Mouse (Mus musculus) embryonic facial prominence, embryonic 11.5 days (tissue): ENCODE results near the gene 2010111I01Rik. TPM values are rescaled to one million over a fixed set of nuclear protein-coding genes. Genes with fewer than 3 reads are reported as not detected.

Source experiments
- ATAC-seq: fragments of 200-750 bp; cut with Nextera tagmentation; replicated peaks from 2 replicates; pipeline ENCODE4 v1.8.0; 2017; ENCODE audit warnings: low read depth; ENCODE audit not compliant: insufficient number of reproducible peaks, low FRiP score, low TSS enrichment
- DNase-seq: peaks from one replicate; pipeline ENCODE4 v3.0.0-alpha.2; 2015; ENCODE audit warnings: low spot score
- H3K27ac ChIP-seq: fragments of 300-500 bp; sonication (generic); replicated peaks from 2 replicates; pipeline ENCODE4 v1.5.1; 2014; ENCODE audit warnings: mild to moderate bottlenecking, low read depth, low read length, control low read depth
- H3K27me3 ChIP-seq: fragments of 300-500 bp; sonication (generic); 2 replicates; pipeline ENCODE4 v1.6.1; 2014; ENCODE audit warnings: mild to moderate bottlenecking, low read length, moderate library complexity, mixed read lengths; ENCODE audit not compliant: control insufficient read depth, insufficient read depth
- H3K36me3 ChIP-seq: fragments of 300-500 bp; sonication (generic); replicated peaks from 2 replicates; pipeline ENCODE4 v1.6.1; 2014; ENCODE audit warnings: low read depth, mild to moderate bottlenecking, low read length, moderate library complexity, mixed read lengths; ENCODE audit not compliant: control insufficient read depth, insufficient read depth
- H3K4me1 ChIP-seq: fragments of 300-500 bp; sonication (generic); 2 replicates; pipeline ENCODE4 v1.6.1; 2014; ENCODE audit warnings: low read length, mixed read lengths; ENCODE audit not compliant: control insufficient read depth, insufficient read depth
- H3K4me2 ChIP-seq: fragments of 300-500 bp; sonication (generic); 2 replicates; pipeline ENCODE4 v1.6.1; 2014; ENCODE audit warnings: low read depth, mild to moderate bottlenecking, control low read depth, low read length, moderate library complexity
- H3K4me3 ChIP-seq: fragments of 300-500 bp; sonication (generic); 2 replicates; pipeline ENCODE4 v1.5.1; 2014; ENCODE audit warnings: low read depth, low read length, control low read depth
- H3K9ac ChIP-seq: fragments of 300-500 bp; sonication (generic); replicated peaks from 2 replicates; pipeline ENCODE4 v1.6.1; 2014; ENCODE audit warnings: mild to moderate bottlenecking, control low read depth, low read length
- H3K9me3 ChIP-seq: fragments of 300-500 bp; sonication (generic); replicated peaks from 2 replicates; pipeline ENCODE4 v1.6.1; 2016; ENCODE audit warnings: mild to moderate bottlenecking, low read length, inconsistent platforms, mixed read lengths; ENCODE audit not compliant: control insufficient read depth
- WGBS: fragments of 180-500 bp; shearing (Covaris S2); extraction: QIAGEN DNeasy Blood & Tissue Kit; methylation state at CpG from one replicate; pipeline ENCODE4 v1.1.7; 2014; 5-methylcytosine and 5-hydroxymethylcytosine counted together
- polyA plus RNA-seq: library from polyadenylated mRNA; unstranded; fragments of >200 nt; fragmentation: Nextera tagmentation; extraction: Ambion mirVana; gene quantifications from 2 replicates; pipeline ENCODE4 v1.2.1, GENCODE M21; 2014

2010111I01Rik gene
- polyA plus RNA-seq, 1 experiment from 2014 or later: 125 TPM

DNA sequence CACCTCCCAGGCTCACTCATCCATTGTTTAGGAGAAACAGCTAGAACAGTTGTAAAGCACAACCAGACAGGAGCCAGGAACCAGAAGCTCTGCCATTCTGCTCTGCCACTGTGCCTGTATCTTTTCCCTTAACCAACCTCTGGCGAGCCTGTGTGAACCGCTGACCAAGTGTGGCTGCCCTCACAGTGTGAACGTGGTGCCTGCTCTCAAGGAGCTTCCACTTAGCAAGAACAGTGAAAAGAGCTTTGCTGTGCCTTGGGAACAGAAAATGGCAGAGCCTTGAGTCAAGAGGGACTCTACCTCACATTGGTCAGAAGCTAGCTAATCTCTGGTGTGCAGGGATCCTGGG is 207.4 kb downstream of the 2010111I01Rik start:
- H3K4me1 ChIP-seq: peaks cover 7% of the 10 kb centered on the region
- H3K4me2 ChIP-seq: peak overlapping the region; percentile 27; the same call in 1 of the 2 replicates

DNA sequence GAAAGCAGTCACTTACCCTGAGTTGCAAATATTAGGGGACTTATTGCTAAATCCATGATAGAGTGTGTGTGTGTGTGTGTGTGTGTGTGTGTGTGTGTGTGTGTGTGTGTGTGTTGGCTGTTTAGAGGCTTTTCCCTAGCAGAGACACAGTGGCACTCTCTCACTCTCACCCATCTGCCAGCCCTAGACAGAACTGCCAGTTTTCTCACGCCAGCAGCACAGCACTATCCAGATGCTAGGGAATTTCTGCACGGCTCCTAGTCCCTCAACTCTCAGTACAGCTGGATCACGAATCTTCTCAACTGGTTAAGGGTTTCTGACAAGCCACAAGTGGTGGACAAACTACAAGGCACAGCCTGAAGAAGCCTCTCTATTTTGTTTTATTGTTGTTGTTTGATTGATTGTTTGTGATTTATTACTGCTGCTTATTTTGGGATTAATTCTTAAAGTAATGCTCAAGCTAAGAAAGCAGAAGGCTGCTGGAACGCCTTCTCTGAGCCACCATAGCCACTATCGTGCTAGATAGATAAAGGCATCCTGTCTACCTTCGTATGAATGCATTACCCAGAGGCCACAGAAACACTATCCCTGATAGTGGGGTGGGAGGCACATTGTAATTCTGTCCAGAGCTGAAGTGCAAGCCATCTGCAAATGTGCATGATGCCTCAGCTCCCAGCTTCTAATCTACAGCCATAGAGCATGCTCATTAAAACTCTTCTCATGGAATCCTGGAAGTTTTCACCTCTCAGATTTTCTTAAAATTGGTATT is 209.7 kb downstream of the 2010111I01Rik start:
- no peak overlapping the region for H3K4me3 ChIP-seq
- 72% methylated on average over 6 of the region's 6 CpGs for WGBS
- no peak for ATAC-seq
- no peaks in the 10 kb centered on the region for H3K27me3 ChIP-seq
- H3K27ac ChIP-seq: no peak overlapping the region
- no peak overlapping the region for H3K4me2 ChIP-seq
- H3K4me1 ChIP-seq: peaks cover 7% of the 10 kb centered on the region
- H3K36me3 ChIP-seq: no peaks in the 10 kb centered on the region
- no peak for DNase-seq
- H3K9ac ChIP-seq: no peak overlapping the region
- H3K9me3 ChIP-seq: no peaks in the 10 kb centered on the region; the same call in 1 of the 2 replicates

More for the DNA sequence above, 207.4 kb downstream of the 2010111I01Rik start:
- no peaks in the 10 kb centered on the region for H3K27me3 ChIP-seq
- DNase-seq: no peak
- ATAC-seq: no peak
- H3K9me3 ChIP-seq: no peaks in the 10 kb centered on the region; the same call in 1 of the 2 replicates
- H3K36me3 ChIP-seq: no peaks in the 10 kb centered on the region
- peak overlapping the region; percentile 46 for H3K9ac ChIP-seq
- peak overlapping the region; percentile 88 for H3K27ac ChIP-seq
- 76% methylated on average over 3 of the region's 3 CpGs for WGBS
- H3K4me3 ChIP-seq: peak overlapping the region; percentile 3; the same call in 1 of the 2 replicates

DNA sequence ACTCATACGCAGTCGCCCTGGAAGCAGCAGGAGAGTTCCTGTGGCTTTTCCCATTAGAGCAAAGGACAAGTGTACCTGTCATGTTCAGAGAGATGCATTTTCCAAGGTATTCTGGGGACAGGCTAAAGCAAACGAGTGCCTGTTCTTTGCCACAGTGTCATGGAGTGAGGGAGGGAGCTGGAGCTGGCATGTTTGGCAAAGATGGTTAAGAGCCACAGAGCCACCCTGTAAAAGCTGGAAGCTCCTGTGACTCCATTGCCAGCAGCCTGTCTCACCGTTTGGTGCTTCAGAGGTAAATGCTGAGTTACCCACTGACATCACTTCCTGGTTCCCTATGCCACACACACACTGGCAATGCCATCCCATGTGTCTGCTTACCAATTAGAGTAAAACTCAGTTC is 211.4 kb downstream of the 2010111I01Rik start:
- no peaks in the 10 kb centered on the region; the same call in 1 of the 2 replicates for H3K9me3 ChIP-seq
- no peak overlapping the region for H3K9ac ChIP-seq
- H3K27me3 ChIP-seq: no peaks in the 10 kb centered on the region
- H3K4me3 ChIP-seq: no peak overlapping the region
- no peak overlapping the region for H3K4me2 ChIP-seq
- peaks cover 7% of the 10 kb centered on the region for H3K4me1 ChIP-seq
- H3K36me3 ChIP-seq: no peaks in the 10 kb centered on the region
- no peak overlapping the region for H3K27ac ChIP-seq
- WGBS: 82% methylated on average over 4 of the region's 4 CpGs
- no peak for DNase-seq
- no peak for ATAC-seq

DNA sequence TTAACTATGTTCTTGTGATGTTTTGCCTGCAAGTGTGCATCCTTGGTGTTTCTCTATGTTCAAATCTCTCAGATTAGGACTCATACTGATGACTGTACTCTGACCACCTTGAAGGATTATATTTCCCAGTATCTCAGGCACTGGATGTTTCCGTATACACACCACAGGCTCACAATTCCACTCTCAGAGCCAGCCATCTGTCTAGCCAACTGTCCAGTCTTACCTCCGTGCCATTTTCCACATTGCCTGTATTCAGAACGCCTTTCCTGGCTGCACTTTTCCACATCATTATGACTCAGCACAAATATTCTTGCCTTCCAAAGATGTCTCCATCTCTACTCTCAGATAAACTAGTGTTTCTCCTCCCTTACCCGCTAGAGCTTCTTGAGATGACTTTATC is 212.5 kb downstream of the 2010111I01Rik start:
- no peak overlapping the region for H3K4me2 ChIP-seq
- DNase-seq (no peak), ATAC-seq (no peak)
- H3K36me3 ChIP-seq: no peaks in the 10 kb centered on the region
- H3K4me1 ChIP-seq: no peaks in the 10 kb centered on the region
- WGBS: 88% methylated on average over 4 of the region's 4 CpGs
- no peak overlapping the region for H3K4me3 ChIP-seq
- H3K27me3 ChIP-seq: no peaks in the 10 kb centered on the region
- no peak overlapping the region for H3K27ac ChIP-seq
- no peaks in the 10 kb centered on the region; the same call in 1 of the 2 replicates for H3K9me3 ChIP-seq
- H3K9ac ChIP-seq: no peak overlapping the region

DNA sequence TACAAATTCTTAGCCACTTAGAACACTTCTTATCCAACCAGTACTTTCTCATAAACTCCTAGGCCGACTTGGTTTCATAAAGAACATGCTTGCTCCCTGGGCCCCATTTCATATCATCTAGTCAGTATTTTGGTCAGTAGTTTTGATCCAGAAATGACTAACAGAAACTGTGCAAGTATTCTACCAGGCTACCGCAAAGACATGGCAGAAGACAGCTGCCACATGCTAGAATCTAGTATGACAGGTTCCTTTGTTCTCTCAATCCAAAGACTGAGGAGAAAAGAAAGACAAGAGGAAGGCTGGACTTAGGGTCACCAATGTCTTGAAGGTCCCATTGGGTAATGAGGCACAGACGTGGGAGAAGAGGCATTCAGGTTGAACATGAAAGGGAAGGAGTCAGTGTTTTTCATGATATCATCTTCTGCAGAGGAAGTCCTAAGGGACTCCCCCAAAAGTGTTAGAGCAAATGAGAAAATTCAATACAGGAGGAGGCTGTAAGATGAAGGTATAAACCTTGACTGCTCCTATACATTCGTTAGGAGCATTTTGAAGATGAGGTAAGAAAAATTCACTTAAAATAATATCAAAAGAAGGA is 216.0 kb downstream of the 2010111I01Rik start:
- Histone ChIP-seq H3K4me3 (no peak overlapping the region), H3K9ac (no peak overlapping the region), H3K4me2 (no peak overlapping the region), H3K27ac (no peak overlapping the region), H3K27me3 (no peaks in the 10 kb centered on the region), H3K36me3 (no peaks in the 10 kb centered on the region), H3K4me1 (no peaks in the 10 kb centered on the region), H3K9me3 (no peaks in the 10 kb centered on the region)
- no peak for DNase-seq
- no peak for ATAC-seq
- 83% methylated on average over 4 of the region's 4 CpGs for WGBS

DNA sequence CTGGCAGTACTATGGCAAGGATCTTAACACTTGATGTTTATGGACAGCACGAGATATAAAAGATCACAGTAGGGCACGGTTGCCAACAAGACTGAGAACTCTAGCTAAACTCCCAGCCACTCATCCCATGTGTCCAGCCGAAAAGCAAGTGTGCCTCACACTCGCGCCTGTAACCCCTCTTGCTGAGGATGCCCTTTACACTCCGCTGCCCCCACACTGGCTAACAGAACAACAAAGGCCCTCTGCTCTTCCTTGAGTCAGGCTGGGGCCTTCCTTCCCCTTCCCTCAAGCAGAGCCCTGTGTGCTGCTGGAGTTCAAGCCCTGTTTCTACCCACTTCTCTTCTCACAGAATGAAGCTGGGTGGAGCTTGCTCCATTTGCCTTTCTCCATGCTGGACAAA is 220.3 kb downstream of the 2010111I01Rik start:
- Histone ChIP-seq H3K4me2 (no peak overlapping the region), H3K4me3 (no peak overlapping the region), H3K9ac (no peak overlapping the region), H3K9me3 (no peaks in the 10 kb centered on the region), H3K4me1 (peaks cover 2% of the 10 kb centered on the region; the same call in 1 of the 2 replicates), H3K36me3 (no peaks in the 10 kb centered on the region), H3K27ac (no peak overlapping the region), H3K27me3 (no peaks in the 10 kb centered on the region)
- DNase-seq: no peak
- ATAC-seq: no peak
- 59% methylated on average over 6 of the region's 6 CpGs for WGBS

DNA sequence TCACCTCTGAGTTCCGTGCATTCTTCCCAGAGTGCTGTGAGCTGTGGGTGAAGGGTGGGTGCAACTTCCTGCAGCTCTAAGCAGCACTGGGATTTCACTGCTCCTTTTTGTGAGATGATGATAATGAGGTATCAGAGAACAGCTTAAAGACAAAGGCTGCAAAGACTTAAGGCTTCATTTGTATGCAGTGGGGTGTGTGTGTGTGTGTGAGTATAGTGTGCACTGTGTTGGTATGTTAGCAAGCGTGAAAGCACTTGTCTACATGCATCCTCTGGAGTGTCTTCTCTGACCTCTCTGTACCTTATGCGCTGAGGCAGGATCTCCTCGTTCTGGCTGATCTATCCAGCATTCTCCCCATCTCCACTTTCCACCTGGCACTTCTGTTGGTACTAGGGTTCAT is 221.5 kb downstream of the 2010111I01Rik start:
- H3K36me3 ChIP-seq: no peaks in the 10 kb centered on the region
- no peaks in the 10 kb centered on the region for H3K9me3 ChIP-seq
- 83% methylated on average over 4 of the region's 4 CpGs for WGBS
- H3K4me2 ChIP-seq: no peak overlapping the region
- no peak overlapping the region for H3K4me3 ChIP-seq
- no peak overlapping the region for H3K9ac ChIP-seq
- peaks cover 2% of the 10 kb centered on the region; the same call in 1 of the 2 replicates for H3K4me1 ChIP-seq
- H3K27ac ChIP-seq: no peak overlapping the region
- DNase-seq (no peak), ATAC-seq (no peak)
- H3K27me3 ChIP-seq: no peaks in the 10 kb centered on the region

DNA sequence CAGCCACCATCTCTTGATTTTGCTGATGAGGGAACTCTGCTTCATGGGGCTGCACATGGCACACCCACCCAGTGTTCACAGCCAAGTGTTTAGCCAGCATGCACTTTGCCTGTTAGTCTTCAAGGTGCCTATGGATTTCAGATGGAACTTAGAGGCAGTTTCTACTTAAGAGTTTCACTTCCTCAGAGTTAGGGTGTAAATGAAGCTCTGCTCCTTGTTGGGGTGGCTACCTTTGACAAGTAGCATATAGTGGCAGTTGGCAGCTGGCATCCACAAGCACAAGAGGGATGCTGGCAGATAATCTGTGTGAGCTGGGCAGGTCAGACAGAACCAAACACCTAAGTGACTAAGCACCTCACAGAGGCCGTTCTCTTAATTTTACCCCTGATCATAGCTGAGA is 221.9 kb downstream of the 2010111I01Rik start:
- ATAC-seq: peak; percentile 27; the same call in 1 of the 2 replicates
- Histone ChIP-seq H3K4me1 (peaks cover 2% of the 10 kb centered on the region; the same call in 1 of the 2 replicates), H3K27ac (0 out of 2 replicates have a peak overlapping the region, but pooled peaks have one; percentile 0), H3K9ac (no peak overlapping the region), H3K4me3 (no peak overlapping the region), H3K27me3 (no peaks in the 10 kb centered on the region), H3K9me3 (no peaks in the 10 kb centered on the region), H3K4me2 (no peak overlapping the region), H3K36me3 (no peaks in the 10 kb centered on the region)
- WGBS: 46% methylated on average over 1 of the region's 1 CpGs
- no peak for DNase-seq
